Mouse (Mus musculus): ENCODE data around the gene Ccdc157.

- no peak for TF ChIP-seq CTCF (IDR thresholded peaks at IDR 0.05; ENCODE audit: borderline replicate concordance, insufficient read depth, low read length)
- no peak for TF ChIP-seq POLR2A (IDR thresholded peaks at IDR 0.05; ENCODE audit: low read depth, low read length)
These were observed 6.4 kb downstream of the Ccdc157 start for GRCm38 (mm10) chr11:4153694-4154093.
